Mouse (Mus musculus) frontal cortex, postnatal 36 days (tissue): Measurements from ENCODE around the gene Tspan3.

ENCODE experiments used
- DNase-seq, 2 experiments: peaks; one replicate each; pipeline ENCODE4 v3.0.0; 2022; ENCODE audit warnings: low spot score in 2 of 2

The Tspan3 gene

DNA sequence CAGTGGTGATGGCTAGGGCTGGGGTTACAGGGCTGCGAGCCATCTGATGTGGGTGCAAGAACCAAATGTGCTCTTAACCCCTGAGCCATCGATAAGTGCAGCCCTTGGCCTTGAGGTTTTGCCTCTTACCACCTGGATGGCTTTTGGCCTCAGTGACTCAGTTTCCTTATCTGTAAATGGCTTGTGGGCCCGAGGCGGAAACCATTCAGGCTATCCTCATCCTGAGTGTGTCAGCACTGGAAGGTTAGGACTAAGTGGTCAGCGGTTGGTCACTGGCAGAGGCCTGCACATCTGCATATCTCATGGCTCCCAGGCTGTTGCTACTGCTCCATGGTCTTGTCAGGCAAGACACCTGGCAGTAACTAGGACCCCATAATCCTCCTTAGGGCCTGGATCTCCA is 47.2 kb downstream of the Tspan3 start:
- DNase-seq: no peak

DNA sequence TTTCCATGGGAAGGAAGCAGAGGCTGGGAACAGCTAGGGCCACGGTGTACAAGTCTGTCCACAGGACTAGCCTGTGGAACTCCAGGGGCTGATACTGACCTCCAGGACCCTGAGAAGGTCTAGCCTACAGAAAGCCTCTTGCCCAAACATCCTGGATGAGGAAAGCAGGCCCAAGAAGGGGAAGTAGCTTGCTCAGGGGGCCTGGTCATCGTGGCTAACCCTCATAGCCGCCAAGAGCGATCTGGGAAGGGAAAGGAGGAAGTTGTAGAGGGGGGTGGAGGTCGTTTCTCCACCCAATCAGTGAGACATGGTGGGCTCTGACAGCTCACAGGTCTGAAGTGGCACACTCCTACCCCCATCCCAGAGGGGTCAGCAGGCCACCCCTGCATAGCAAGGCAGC is 57.1 kb downstream of the Tspan3 start:
- no peak for DNase-seq

DNA sequence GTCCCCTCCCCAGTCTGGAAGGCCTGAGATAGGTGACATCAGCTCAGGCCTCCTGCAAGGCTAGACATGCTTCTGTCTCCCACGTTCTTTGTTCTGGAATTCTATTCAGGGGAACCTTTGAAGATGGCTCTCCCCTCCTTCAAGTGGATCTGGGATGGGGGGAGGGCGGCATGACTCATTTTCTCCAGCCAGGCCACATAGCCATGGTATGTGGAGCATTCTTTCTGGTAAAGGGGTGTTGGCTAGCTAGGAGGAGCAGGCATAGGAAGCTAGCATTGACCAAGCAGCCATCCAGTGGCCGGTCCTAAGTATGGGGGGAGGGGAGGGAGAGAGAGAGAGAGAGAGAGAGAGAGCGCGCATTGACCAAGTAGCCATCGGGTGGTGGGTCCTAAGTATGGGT is 57.8 kb downstream of the Tspan3 start:
- DNase-seq: no peak

DNA sequence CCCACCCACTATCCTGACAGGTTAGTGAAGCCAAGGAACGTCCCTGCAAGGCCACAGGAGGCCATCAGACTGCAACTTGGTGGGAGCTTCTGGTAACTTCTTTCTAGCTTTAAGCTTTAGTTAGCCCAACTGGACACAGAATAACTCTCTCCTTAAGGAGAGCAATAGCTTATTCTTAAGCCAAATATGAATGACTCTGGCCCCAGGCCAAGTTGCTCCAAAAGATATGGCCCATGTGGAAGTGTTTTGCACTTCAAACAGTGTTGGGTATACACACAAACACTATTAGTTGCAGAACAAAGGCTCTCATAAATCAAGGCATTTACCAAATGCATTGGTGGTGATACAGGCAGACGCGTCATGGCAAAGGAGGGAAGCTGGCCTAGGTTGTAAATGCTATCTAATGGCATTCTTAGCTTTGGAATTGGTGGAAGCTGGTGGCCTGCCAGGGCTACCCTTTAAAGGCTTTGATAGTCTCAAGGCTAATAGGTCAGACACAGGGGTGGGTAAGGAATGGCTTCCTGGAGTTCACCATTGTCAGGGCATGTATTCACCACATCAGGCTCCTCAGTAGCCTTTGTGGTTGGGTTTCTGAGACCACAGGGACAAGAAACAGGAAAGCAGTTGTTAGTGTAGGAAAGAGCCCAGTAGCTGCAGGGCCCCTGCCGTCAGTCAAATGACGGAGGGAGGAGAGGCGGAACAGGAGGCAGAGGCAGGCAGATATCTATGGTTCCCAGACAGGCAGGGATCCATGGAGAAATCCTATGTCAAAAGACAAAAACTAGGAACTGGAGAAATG is 58.8 kb downstream of the Tspan3 start:
- DNase-seq: no peak

DNA sequence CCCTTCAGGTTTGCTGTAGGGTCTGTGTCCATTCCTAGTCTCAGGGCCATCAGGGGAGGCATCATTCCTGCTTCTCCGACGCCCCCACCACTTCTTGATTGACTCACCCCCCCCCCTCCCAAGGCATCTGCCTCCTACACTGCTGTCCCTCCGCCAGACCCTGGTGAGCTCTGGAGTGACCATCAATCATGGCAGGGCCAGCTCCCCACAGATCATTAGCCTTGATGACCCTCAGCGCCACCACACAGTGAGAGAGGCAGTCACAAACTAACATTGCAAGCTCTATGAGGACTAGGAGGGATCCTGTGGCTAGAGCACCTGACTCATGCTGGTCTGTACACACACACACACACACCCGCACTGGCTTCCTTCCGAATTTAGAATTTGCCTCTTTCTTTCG is 60.4 kb downstream of the Tspan3 start:
- DNase-seq: no peak

DNA sequence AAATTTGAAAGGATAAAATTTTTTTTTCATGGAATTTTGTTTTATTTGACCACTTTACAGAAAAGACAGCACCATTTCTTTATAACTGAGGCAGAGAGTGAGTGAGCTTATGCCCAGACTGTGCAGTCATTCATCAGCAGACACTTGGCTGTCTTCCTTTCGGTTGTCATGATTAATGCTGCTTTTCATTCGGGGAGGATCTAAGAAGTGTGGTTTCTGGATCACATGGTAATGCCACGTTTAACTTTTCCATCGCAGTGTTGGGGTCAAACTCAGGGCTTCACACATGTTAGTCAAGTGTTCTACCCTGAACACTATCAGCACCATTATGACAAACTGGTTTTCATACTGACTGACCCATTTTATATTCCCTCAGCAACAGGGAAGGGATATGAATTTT is 64.3 kb downstream of the Tspan3 start:
- no peak for DNase-seq

DNA sequence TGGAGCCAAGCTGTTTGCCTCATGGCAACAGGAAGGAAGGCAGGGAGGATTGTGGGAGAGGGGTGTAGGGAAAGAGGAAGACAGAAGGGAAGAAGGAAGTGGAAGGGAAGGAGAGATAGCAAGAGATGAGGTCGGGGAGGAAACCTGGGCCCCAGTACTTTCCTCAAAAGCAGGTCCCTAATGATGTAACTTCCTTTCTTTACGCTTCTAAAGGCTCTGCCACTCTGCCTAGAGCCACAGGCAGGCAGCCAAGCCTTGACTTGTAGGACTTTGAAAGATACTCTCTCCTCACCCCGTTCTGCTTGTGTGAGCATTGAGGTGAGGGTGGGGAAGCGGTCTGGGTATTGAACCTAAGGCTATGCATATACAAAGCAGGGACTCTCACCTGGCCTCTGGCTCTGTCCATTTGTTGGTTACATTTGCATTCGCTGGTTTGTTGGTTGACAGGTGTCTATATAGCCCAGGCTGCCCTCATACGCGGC is 65.2 kb downstream of the Tspan3 start:
- DNase-seq: no peak

DNA sequence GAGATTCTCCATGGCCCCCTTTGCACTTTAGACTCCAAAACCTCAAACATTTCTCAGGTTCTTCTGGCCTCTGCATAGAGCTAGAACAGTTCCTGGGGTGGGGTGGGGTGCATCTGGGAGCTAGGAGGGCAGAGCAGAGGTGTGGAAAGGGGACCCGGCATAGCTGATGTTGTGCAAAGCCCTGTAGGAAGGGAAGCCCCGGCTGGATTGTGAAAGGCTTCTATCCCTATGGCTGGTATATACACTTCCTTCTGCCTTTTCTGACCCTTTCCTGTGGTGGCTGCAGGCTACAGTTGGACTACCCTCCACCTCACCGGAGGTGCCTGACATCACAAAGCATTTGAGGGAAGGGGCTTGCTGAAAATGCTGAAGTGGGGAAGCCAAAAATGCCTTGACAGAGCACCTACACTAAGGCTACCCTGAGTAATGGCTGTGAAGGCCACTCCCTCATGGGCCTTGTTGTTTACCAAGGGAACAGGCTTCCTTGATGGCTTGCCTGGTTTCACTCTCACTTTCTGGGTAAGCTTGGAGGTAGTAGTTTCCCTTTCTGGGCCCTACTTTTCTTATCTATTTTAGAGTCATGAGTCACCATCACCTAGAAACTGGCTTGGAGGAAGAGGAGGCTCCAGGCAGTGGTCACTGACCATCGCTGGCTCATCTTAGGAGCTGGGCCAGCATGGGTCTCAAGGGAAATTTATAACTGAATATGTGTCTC is 67.5 kb downstream of the Tspan3 start:
- no peak for DNase-seq

DNA sequence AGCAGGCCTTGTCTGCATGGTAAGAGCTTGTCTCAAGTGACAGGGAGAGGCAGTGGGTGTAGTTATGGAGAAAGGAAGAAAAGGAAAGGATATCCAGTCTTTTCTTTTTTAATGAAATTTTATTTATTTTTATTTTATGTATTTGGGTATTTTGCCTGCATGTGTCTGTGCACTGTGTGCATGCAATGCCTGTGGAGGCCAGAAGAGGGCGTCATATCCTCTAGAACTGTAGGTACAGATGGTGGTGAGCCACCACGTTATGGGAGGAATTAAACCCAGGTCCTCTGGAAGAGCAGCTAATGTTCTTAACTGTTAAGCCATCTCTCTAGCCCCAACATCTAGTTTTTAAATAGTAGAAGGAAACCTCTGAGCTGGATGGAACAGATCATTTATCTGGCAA is 73.2 kb downstream of the Tspan3 start:
- no peak for DNase-seq

DNA sequence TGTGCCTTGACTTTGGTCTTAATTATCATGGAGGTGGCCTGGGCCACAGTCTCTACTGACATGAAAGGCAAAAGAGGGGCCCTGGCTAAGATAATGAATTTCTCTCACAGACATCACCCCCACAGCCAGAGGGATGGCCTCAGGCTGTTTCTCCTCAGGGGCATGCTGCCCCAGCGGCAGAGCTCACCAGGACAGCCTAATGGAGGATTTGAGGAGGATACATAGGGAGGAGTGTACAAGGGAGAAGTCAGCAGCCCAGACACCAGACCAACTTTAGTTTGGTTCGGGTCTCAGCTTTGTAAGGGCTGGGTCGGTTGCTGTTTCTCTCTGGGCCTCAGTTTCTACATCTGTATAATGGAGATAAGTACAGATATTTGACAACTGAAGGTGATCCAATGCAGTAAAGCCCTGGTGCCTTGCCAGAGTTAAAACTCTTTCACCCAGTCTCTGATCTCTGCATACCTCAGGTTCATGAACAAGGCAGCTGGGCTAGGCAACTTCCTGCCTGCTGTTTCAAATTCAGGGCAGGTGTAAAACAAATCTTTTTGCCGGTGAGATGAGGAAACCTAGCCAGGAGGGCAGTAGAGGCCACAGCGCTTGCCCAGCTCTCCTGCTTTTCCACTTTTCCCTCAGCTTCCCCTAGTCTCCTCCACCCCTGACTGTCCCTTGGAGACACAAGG is 74.6 kb downstream of the Tspan3 start:
- no peak for DNase-seq

DNA sequence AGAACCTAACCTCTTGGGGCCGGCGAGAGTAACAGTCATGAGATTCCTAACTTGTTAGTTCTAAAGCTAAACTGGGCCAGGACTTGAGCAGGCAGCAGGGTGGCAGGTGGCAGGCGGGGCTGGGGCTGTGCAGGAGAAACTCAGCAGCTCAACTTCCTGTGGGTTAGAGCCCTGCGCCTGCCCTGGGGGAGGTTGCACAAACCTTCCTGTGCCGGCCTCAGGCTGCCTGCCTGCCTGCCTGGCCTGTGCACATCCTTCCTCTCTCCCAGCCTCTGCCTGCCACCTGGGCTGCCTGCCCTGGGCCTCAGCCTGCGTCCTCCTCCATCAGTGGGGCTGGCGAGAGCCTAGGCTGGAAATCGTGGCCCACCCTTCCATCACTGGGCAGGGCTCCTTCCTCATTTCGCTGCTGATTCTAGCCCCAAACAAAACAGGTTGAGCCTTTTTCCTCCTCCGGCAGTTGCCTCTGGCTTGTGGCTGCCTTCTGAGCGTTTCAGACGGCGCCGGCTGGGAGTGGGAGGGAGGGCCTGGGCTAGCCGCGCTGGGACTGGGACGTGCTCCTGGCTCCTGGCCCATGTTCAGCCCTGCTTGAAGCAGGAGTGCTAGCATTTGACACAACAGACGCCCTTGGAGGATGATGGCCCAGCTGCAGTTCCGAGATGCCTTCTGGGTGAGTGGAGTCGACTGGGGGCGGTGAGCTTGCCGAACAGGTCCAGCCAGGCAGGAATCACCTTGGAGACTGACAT is 75.3 kb downstream of the Tspan3 start, which contains the start of gene Pstpip1:
Pstpip1 (plus strand) TSS at position 185 of the 743 bp plus-strand sequence.
- peak; percentile 49 to 53 for DNase-seq

DNA sequence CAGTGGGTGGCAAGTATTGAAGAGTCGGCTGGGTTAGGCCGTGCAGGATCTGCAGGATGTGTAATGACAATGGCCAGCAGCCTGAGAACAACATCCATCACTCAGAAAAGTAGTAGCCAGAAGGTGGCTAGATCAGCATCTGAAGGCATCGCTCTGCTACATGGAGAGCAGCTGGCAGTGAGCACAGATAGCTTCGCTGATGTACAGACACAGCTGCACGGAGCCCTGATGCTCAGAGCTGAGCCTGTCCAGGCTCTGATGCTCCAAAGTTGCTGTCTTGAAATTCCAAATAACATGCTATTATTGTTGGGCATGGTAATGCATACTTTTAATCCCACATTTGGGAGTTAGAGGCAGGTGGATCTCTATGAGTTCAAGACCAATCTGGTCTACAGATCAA is 78.8 kb downstream of the Tspan3 start:
- DNase-seq: no peak
